Mouse (Mus musculus) embryonic fibroblast, embryonic 13.5 days (primary cell): ENCODE measurements around the gene Stk11ip.

ENCODE experiments used
- CTCF ChIP-seq: IDR thresholded peaks from 2 replicates; pipeline ENCODE4 v1.5.1; 2011; ENCODE audit warnings: mild to moderate bottlenecking, control low read depth, low read length, moderate library complexity, borderline replicate concordance; ENCODE audit not compliant: insufficient read depth
- POLR2A ChIP-seq: IDR thresholded peaks from 2 replicates; pipeline ENCODE4 v1.6.1; 2011; ENCODE audit warnings: low read depth, mild to moderate bottlenecking, control low read depth, low read length, moderate library complexity

- TF ChIP-seq CTCF: no peak
- TF ChIP-seq POLR2A: no peak
These were observed 27.5 kb downstream of the Stk11ip start for GRCm38 (mm10) chr1:75548871-75549270.
